Mouse (Mus musculus): ENCODE results near the gene Cavin3. TPM values are rescaled to one million over a fixed set of nuclear protein-coding genes. Genes with fewer than 3 reads are reported as not detected.

Cavin3 gene
- total RNA-seq (2012; rRNA removed) (not detected in 2 replicates), total RNA-seq (2014; rRNA removed) (not detected in 2 replicates), polyA plus RNA-seq (2012; ENCODE audit: insufficient read length, low read depth) (not detected in 2 replicates)

GRCm38 (mm10) chr7:105481505-105482411, at the start of gene Cavin3:
Gene Cavin3, minus strand, starts transcription at chr7:105482300.
- no peak within 1 kb of the TSS for H3K9ac ChIP-seq (ENCODE audit: insufficient read depth, low read depth)
- TF ChIP-seq USF2 (conservative IDR thresholded peaks at IDR 0.05; ENCODE audit: low read depth, low read length) (no peak), ZKSCAN1 (IDR thresholded peaks at IDR 0.05; ENCODE audit: borderline replicate concordance, low read depth, low read length) (no peak), MXI1 (IDR thresholded peaks at IDR 0.05; ENCODE audit: low read depth, low read length) (no peak), ZC3H11A (IDR thresholded peaks at IDR 0.05; ENCODE audit: low read depth, low read length) (no peak)

GRCm38 (mm10) chr7:105528094-105528493, 46.0 kb upstream of the Cavin3 start:
- Histone ChIP-seq H3K79me2 (replicated peaks; ENCODE audit: control insufficient read depth, extremely low read depth, insufficient read depth, poor library complexity, severe bottlenecking) (no peaks in the 10 kb centered on the region), H3K9ac (ENCODE audit: insufficient read depth, low read depth) (no peak overlapping the region), H3K9me3 (replicated peaks; ENCODE audit: low read length) (no peaks in the 10 kb centered on the region), H3K4me2 (ENCODE audit: insufficient read depth, low read depth, poor library complexity, severe bottlenecking) (no peak overlapping the region), H3K4me3 (replicated peaks in 1 of 3; ENCODE audit: low read depth in 2 of 3, low read length in 2 of 3, poor library complexity in 1 of 3) (no peak overlapping the region), H3K4me1 (ENCODE audit: control insufficient read depth in 1 of 2, insufficient read depth in 2 of 2) (peaks cover 0 to 14% of the 10 kb centered on the region in 2 experiments; a peak in 2 of 4 replicates), H3K36me3 (replicated peaks in 1 of 2; ENCODE audit: control insufficient read depth in 1 of 2, insufficient read depth in 1 of 2, low read length in 1 of 2) (no peaks in the 10 kb centered on the region), H3K27ac (ENCODE audit: insufficient read depth, low read depth) (no peak overlapping the region), H3K27me3 (replicated peaks) (no peaks in the 10 kb centered on the region)
- dilution Hi-C loops (cut with MboI; ENCODE audit: extremely low pct_ligation_motif_present, extremely low pct_unique_long_range_greater_than_20kb, low sequenced_read_pairs) = no loop called here
- in situ Hi-C loops (cut with MboI; ENCODE audit: low pct_ligation_motif_present, low pct_unique_long_range_greater_than_20kb, low sequenced_read_pairs) = loop anchor here (10.0 kb wide), 2 partner anchors 53 to 123 kb away; partner anchors contain the start of genes Cnga4 and Fam160a2
- DNase-seq (ENCODE audit: extremely low read depth) = no peak
- TF ChIP-seq SIN3A (IDR thresholded peaks at IDR 0.05; ENCODE audit: low read length) (no peak), TBP (conservative IDR thresholded peaks at IDR 0.05; ENCODE audit: low read depth, low read length) (no peak), USF2 (conservative IDR thresholded peaks at IDR 0.05; ENCODE audit: low read depth, low read length) (no peak), MAFK (IDR thresholded peaks at IDR 0.05; ENCODE audit: insufficient replicate concordance, low read length) (no peak), E2F4 (IDR thresholded peaks at IDR 0.05; ENCODE audit: insufficient replicate concordance, low read depth, low read length) (no peak), JUN (IDR thresholded peaks at IDR 0.05; ENCODE audit: insufficient read depth, low read depth, low read length) (no peak), MAZ (IDR thresholded peaks at IDR 0.05; ENCODE audit: low read depth, low read length) (no peak), HCFC1 (IDR thresholded peaks at IDR 0.05; ENCODE audit: low read depth, low read length) (no peak)

More at GRCm38 (mm10) chr7:105481505-105482411, at the start of gene Cavin3:
- dilution Hi-C loops (cut with MboI; ENCODE audit: extremely low pct_ligation_motif_present, extremely low pct_unique_long_range_greater_than_20kb, low sequenced_read_pairs) = no loop called here
- Histone ChIP-seq H3K4me1 (ENCODE audit: control insufficient read depth in 1 of 2, insufficient read depth in 2 of 2) (peaks cover 0 to 4% of the 10 kb centered on the region in 2 experiments; a peak in 2 of 4 replicates), H3K27ac (ENCODE audit: insufficient read depth, low read depth) (no peak within 1 kb of the TSS), H3K9me3 (replicated peaks; ENCODE audit: low read length) (no peaks in the 10 kb centered on the region), H3K27me3 (replicated peaks) (no peaks in the 10 kb centered on the region), H3K4me3 (replicated peaks in 1 of 3; ENCODE audit: low read depth in 2 of 3, low read length in 2 of 3, poor library complexity in 1 of 3) (no peak within 1 kb of the TSS), H3K79me2 (replicated peaks; ENCODE audit: control insufficient read depth, extremely low read depth, insufficient read depth, poor library complexity, severe bottlenecking) (no peaks in the 10 kb centered on the region), H3K36me3 (replicated peaks in 1 of 2; ENCODE audit: control insufficient read depth in 1 of 2, insufficient read depth in 1 of 2, low read length in 1 of 2) (no peaks in the 10 kb centered on the region), H3K4me2 (ENCODE audit: insufficient read depth, low read depth, poor library complexity, severe bottlenecking) (no peak within 1 kb of the TSS)
- in situ Hi-C loops (cut with MboI; ENCODE audit: low pct_ligation_motif_present, low pct_unique_long_range_greater_than_20kb, low sequenced_read_pairs) = no loop called here
- no peak for DNase-seq (ENCODE audit: extremely low read depth)

Data from CH12.LX (cell line).